Mouse (Mus musculus) fibroblast of lung, adult 2 months (primary cell): Measurements from ENCODE around the gene Tnfrsf8.

Experiments
- DNase-seq: peaks from one replicate; pipeline ENCODE4 v3.0.0-alpha.2; 2011; ENCODE audit warnings: low read depth

The Tnfrsf8 gene

DNA sequence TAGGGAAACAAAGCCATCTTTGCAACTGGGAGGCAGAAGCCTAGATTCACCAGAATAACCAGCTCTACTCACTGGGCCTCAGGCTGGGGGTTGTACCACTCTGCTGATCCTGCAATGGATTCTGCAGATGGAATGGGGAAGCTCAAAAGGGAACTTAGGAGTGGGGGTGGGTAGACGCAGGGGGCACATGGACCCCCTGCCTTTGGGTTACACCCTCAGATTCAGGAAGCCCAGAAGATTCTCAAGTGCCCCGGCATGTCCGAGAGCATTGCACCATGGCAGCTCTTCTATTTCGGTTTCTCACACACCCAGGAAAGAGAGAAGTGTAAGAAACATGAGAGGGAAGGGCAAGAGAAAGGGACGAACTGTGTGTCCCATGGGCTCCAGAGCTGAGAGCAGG, 44.8 kb downstream of the Tnfrsf8 start:
- DNase-seq = no peak

DNA sequence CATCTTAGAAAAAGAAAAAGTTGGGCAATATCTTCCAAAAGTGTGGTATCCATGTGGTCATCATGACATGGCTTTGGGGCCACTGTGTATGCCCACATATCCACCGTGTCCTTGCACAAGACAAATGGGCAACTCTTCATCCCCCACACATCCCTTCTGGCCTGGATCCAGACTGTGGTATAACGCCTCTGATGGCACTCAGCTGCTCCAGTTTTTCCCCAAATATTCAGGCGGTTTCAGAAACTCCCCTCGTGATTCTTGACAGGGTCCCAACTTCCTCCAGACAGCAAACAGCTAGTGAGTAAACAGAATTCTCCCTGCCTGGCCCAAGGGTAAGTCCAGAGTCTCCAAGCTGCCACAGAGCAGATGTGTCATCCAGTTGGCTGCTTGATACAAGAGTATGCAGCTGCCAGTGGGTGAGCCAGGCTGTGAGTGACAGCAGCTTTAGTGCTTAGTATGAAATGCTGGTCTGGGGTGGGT, 47.3 kb downstream of the Tnfrsf8 start:
- DNase-seq = peak; percentile 83

DNA sequence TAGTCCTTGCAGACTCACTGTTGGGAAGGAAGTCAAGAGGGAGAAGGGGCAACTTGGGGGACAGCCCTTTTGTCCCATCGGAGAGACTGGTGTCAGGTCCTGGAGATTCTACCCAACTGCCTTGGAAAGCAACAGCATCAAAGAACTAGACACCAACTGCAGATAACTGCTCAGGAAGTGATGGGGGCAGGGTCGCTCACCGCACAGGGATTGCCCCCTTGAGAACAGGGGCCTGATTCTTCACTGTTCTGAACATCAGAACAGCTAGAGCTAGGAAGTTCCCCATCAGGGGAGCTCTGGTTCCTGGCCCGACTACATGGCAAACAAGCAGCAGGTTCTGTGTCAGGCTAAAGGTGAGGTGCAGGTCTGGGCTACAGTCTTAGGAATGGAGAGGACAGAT, 48.5 kb downstream of the Tnfrsf8 start:
- no peak for DNase-seq

DNA sequence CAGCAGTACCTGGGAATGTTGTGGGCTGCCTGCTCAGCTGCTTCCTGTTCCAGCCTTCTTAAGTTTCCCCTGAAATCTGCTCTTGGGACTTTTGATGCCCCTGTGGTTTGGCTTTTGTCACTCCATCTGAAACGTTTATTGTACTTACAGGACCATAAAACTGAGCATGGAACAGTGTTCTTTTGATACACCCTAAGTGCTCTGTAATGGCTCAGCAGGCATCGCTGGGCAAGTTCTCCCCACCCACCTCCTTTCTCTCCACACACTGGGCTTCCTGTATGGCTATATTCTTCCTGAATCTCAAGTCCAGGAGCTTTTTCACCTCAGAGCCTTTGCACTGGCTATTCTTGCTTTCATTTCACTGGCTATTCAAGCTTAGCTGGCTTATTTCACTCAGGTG, 50.2 kb downstream of the Tnfrsf8 start:
- DNase-seq = no peak

DNA sequence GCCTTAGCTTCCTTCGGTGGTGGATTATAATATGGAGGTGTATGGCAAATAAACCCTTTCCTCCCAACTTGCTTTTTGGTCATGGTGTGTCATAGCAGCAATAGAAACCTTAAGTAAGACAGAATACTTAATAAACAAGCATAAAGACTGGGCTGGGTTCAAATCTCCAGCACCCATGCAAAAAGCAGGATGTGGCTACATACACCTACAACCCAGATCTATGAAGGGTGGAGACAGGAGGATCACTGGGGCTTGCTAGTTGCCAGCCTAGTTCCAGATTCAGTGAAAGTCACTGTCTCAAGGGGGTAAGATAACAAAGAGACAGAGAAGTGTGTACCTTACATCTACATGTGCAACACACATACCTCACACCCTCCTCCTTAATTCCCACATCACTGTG, 51.4 kb downstream of the Tnfrsf8 start:
- no peak for DNase-seq

DNA sequence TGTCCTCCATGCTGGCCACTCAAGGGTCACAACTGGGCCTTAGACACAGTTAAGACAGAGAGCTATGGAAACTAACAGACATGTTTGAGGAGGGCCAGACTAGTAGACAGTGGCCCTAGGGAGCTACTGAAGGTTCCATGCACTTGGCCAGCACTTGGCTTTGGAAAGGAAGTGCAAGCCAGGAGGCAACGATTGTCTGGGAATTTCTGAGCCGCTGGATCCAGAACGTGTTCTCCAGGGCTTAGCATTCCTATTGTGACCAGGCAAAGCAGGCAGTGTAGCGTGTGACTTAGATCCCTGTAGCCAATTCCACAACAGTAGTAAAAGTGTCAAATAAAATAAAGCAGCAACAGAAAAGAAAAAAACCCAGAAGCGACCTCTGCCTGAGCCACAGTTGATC, 54.2 kb downstream of the Tnfrsf8 start:
- peak; percentile 54 for DNase-seq

DNA sequence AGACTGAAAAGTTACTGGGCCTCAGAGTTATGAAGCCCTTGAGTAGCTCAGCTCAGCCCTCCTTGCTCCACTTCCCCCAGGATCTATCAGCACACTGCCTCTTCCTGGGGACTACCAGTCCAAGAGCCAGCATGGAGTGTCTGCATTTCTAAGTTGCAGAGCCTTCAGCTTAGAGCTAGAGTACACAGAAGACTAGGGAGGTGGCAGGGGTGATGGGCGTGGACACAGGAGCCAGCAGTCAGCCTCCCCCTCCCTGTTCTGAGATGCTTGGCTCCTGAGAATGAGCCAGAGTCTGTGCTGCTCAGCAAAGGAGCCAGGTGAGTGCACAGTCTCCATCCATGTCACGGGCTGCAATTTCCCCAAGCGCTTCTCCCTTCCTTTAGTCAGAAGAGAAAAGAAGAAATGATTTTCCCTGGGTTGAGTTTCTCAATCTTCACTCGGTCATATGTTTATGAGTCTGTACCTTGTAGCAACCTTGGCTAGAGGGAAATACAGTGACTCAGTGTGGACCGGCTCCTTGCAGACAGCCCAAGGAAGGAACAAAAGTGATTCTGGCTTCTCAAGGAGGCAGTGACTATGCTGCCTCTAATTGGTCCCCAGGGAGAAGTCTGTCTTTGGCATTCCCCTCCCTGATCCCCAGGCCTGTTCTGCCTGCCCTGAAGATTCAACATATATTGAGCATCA, 57.1 kb downstream of the Tnfrsf8 start:
- peak; percentile 79 for DNase-seq

DNA sequence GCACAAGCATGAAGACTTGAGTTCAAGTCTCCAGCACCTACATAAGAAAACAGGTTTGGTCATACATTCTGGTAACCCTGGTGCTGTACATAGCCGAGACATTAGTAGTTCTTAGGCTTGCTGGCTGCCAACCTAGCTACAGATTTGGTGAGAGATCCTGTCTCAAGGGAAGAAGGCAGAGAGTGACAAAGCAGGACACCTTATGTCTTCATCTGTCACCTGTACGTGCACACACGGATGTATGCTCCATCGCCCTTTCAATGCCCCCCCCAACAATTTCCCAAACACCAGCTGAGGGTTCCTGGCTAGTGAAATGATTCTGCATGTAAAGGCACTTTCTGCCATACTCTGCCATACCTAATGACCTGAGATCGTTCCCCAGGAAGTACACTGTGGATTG, 58.8 kb downstream of the Tnfrsf8 start:
- no peak for DNase-seq

DNA sequence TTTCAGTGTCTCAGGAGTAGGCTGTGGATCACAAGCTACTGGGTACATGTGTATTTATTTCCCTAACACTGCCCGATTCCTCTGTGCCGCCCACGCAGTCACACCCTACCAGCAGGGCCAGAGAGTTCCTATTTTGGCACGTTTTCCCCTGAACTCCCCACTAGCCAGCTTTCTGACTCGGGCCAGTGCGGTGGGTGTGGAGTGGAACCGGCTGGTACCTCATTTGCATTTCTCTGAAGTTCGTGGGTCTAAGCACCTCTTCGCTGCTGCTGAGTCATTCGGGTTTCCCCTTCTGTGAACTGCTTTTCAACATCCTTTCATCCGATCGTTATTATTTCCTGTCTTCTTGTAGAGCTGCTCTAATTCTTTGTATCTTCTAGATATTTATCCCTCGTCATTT, 60.5 kb downstream of the Tnfrsf8 start:
- no peak for DNase-seq

DNA sequence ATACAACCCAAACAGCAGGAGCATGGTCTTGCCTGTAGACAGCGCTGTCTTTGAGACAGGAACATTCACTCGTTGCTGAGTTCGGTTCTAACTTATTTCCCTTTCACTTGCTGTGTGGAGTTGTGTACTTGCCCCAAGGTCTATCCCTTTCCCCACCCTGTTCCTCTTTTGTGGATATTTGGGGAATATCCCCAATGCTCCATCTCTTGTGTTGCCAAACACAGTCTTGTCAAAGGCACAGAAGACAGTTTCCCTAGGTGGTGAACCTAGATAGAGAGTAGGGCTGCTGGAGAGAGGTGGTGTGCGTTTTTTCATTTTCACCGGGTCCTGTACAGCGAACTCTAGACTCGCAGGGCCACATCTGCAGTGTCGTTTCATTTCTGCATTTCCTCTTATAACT, 62.4 kb downstream of the Tnfrsf8 start:
- no peak for DNase-seq

DNA sequence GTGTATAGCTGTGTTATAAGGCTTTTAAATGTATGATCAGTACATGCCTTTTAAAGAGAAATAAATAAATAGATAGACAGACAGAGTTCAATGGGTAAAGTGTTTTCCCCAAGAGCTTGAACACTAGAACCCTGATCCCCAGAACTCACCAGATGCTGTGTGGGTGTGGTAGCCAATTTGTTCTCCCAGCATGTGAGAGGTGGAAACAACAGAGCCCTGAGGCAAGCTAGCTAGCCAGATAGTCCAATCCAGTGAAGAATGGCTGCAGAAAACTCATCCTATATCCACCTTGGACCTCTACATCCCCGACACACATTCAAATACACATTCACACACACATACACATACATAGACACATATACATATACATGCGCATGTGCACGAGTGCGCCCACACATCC, 63.4 kb downstream of the Tnfrsf8 start:
- no peak for DNase-seq

DNA sequence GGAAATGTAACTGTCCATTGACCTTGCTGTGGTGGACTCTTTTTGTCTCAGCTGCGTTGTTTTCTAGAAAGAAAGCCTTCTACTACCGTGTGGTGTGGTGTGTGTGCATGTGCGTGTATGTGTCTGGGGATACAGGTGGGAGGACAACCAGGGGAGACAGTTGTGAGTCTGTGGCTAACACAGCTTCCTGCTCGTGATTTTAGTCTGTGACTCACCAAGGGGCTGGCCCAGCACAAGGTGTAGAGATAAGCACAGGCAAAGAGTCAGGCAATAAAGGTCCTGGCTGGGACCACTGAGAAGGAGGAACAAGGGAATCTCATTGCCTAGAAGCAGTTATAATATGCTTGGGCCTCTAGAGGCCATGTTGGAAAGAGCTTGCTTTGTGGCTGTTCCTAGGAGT, 65.0 kb downstream of the Tnfrsf8 start:
- no peak for DNase-seq

DNA sequence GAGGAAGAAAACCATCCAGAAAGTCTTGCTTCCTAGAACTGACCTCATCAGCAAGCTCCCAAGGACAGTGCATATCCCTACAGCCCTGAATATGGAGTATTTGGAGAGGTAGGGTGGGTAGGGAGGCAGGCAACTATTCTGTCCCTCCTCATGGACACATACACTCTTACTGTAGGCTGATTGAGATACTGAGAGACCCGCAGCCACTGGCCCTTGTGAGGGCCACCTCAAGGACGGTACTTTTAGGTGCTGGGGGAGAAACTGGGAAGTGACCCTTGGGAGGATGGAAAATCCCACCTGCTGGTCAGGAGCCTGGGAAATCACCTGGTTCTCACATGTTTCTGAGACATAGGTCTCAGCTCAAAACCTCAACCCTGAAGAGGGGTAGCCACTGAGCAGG, 67.4 kb downstream of the Tnfrsf8 start:
- no peak for DNase-seq

DNA sequence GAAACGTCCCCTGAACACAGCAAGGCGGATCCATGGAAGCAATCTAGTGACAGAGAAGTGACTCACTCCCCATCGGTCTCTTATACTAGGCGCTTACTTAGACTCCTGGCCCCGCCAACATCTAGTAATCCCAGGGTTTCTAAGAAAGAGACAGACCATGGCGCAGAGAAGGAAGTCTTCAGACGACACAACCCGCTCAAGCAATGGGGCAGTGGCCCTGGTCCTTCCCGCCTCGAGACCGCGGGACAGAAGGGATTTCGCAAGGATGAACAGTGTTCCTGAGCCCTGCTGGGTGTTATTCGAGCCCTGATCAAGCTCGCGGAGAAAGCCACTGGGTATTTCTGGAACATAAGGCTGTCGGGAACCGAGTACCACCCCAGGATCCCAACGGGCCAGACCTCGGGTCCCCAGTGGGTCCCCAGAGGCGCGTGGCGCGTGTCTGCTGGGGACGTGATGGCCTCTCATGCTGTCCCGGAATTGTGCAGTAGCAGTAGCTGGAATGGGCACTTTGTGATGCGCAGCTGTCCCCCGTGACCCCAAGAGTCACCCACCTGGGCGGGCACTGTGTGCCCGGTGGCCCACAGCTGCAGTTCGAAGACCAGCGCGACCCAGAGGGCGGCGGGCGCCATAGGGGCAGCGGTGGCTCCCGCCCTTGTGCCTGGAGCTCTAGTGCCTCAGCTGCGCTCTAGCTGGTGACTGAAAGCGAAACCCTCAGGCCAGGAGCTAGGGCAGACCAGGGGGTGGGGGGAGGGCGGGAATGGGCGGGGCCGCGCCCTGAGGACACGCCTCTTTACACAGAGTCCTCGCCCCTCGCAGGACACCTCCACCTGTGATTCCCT, 68.6 kb downstream of the Tnfrsf8 start, which contains the start of gene Tnfrsf1b:
TSS of gene Tnfrsf1b (minus strand) at position 698 of the 839 bp plus-strand sequence.
- no peak for DNase-seq

DNA sequence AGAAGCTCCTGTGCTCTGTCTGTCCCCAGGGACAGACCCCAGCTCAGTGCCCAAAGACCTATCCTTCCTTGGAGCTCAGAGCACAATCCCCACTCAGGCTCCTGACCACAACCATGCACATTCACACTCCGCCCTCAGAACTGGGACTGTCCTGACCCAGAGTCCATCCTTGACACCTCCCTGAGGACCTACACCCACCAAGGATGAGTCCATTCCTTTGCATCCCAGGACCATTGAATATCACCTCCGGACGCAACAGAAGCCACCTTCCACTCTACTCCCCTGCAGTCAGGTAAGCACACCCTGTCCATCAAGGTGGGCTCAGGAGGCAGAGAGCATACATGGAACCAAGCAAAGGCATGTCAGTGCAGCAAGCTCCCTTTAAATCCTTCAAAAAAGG, 69.4 kb downstream of the Tnfrsf8 start:
- no peak for DNase-seq

DNA sequence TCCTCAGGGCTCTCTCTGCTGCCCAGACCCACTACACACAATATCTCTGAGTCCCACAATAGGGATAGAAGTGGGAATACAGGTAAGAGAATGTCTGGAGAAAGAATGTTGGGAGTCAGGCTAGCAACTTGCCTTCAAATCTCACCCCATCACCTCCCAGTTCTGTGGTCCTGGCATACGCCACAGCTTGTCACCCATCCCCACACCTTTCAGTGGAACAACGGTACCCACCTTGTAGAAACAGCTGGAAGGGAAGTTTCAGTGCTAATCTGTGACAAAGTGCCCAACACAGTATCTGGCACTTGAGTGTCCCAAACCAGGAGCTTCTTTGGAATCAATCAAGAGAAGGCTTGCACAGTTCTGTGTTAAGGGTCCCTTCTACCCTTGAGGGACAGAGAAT, 70.3 kb downstream of the Tnfrsf8 start:
- DNase-seq = no peak

DNA sequence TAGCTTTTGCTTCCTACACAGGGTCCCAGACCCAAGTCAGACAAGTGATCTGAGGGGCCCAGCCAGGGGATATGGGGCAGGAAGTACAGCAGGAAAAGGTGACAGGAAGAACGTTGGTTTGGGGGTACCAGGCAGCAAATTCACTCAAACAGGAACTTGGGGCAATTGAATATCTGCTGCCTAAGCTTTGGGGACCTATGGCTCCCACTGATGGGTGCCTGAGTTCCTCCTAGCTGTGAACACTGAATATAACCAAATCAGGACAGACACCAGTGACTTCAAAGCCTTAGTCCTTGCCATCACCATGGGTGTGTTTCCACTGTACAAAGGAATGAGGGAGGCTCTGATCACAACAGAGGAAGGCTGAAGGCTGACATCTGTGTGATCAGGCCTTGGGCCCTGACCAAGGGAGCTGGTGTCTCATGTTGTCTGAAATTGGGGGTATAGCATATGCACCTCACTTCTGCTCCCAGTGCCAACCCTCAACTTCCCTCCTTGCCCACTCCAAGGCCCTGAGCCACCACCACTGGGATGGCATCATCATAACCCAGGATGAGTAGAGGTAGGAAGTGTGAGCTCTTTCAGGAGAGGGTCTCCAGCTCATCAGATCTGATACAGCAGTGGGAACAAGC, 72.1 kb downstream of the Tnfrsf8 start:
- no peak for DNase-seq

DNA sequence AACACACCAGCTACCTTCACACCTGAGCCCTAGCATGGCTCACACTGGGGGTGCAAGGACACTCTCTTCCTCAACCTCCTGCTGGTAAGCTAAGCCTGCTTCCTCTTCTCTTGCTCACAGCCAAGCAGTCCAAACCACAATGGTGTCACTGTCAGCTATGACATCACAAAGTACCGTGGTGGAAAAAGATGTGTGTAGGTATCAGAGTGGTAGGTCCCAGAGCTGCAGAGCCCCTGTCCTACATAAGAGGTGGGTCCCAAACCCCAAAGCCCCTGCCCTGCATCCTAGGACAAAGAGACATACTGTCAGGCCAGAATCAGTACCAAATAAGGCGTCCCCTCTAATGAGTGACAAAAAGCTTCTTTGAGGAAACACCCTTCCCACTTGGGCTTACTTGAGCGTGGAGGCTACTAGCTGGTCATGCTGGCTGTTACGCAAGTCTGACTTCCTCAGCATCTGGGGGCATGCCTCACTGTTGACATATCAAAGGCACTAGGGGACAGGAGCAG, 74.2 kb downstream of the Tnfrsf8 start:
- no peak for DNase-seq

DNA sequence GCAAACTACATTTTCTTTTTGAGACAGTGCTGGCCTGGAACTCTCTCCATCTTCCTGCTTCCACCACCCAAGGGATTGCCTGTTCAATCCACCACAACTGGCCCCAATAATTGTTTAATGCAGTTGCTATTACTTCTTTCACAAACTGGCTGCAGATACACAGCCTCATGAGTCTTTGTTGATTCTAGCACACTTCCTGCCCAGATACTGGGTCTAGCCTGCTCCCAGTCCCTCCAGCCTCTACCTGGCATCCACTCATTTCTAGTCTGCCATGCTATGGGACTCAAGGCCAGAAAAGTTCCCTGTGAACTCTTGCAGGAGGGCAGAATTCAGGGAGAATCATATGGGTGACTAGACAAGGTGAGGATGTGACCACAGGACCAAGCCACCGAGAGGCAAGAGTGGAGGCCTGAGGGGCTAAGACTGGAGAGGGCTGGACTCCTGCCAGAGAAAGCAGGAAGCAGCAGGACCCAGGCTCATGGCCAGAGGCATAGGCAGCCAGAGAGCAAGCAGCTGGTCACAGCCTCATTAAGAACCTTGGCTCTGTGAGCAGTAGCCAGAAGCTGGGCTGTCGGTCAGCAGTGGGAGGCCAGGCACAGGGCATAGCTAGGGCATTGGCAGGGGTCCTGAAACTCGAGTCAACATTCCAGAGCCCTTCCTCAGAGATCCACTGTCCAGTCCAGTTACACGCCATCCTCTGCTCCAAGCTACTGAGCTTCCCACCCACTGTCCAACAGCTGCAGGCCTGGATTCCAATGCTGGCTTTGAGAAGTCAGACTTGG, 75.7 kb downstream of the Tnfrsf8 start:
- peak; percentile 96 for DNase-seq

DNA sequence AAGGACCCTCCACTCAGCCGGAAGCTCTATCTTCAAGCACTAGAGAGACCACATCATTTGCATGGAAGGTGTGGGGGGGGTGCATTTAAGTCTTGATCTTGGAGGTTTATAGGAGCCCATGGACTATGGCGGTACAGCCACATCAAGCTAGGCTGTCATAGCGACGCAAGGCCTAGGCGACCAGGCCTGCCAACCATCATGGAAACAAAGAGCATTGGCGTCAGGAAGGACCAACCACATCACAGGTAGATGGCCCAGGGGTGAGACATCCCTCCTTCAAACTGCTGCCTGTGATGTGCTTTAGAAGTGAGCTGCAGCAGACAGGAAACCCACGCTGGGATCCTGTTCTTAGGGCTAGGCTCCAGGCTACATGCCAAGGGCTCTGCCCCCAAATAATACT, 78.9 kb downstream of the Tnfrsf8 start:
- DNase-seq = no peak

DNA sequence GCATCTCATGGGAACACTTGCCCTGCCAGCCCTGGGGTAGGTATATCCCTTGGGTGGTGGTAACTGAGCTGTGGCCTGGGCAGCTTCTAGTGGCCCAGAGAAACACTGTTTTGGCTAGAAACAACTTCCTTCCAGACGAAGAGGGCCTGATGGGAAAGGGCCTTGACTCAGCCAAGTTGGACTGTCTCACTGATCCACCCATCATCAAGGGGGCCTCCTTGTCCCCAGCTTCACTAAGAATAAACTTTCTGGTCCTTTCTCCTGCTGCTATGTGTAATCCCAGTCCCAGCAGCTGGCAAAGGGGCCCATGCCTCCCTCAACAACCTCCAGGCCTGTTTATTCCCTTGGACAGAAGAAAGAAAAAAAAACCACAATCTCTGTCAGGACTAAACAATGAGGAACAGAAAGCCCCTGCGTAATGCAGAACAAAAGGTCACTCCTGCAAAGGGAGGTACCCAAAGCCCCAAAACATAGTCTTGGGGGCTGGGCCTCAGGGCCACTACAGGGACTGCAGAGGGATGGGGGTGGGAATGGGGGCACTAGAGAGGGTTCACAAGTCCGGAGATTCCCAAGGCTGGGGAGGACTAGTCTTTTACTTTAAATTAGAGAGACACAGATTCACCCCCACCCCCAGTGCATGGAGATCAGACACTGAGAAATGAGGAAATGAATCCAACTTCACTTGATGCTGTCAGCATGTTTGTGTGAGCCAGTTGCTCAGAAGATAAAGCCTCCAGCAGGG, 81.3 kb downstream of the Tnfrsf8 start:
- DNase-seq = no peak
